Comparison of ENCODE assay signal across 9 mouse cellular contexts in the genomic region with DNA sequence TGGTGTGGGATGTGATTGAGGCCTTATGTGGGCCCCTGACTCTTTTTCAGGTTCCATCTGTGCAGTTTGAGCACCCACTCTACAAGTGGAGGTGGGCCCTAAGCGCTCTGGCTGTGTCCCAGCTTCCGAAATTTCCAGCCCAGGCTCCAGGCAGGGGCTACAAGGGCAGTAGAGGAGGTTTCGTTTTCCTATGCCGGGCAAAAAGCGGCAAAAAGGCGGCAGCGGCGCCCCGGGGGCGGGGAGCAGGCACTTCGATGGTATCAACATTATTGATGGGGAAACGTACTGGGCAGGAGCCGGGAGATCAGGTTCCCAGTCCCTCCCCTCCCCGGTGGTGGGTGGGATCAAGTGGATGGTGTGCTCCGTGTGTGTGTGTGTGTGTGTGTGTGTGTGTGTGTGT. TPM values are rescaled to one million over a fixed set of nuclear protein-coding genes. Genes with fewer than 3 reads are reported as not detected.
DNase-seq lines count a peak whose midpoint lies in the region; ATAC-seq lines count a peak whose summit lies in the region.
"Had no signal": no experiment of that assay in that cellular context is flagged by ENCODE, and none has a peak within 500 bp of the region (broad histone marks: within the 10 kb centered on the region; RNA-seq: fewer than 3 reads in every experiment).

No protein-coding gene starts in this region.

- 0 out of 2 replicates have a peak overlapping the region, but pooled peaks have one; percentile 44 for H3K27ac ChIP-seq in hindbrain, embryonic 16.5 days (ENCODE audit: low read depth, low read length)
- H3K27ac ChIP-seq in liver, embryonic 11.5 days (ENCODE audit: low read depth, low read length): no peak overlapping the region

- H3K4me3 ChIP-seq in hindbrain, embryonic 16.5 days (ENCODE audit: low read length): peak overlapping the region; percentile 16; the same call in 1 of the 2 replicates
- peak overlapping the region; percentile 27 for H3K4me3 ChIP-seq in liver, embryonic 11.5 days (ENCODE audit: low read depth, low read length)

- H3K4me2 ChIP-seq in hindbrain, embryonic 16.5 days (ENCODE audit: low read length): peak overlapping the region; percentile 89
- peak overlapping the region; percentile 69 for H3K4me2 ChIP-seq in liver, embryonic 11.5 days

- H3K27me3 ChIP-seq in hindbrain, embryonic 16.5 days (replicated peaks; ENCODE audit: control insufficient read depth, insufficient read depth, low read length): peaks cover 21% of the 10 kb centered on the region
- H3K27me3 ChIP-seq in liver, embryonic 11.5 days (replicated peaks; ENCODE audit: control insufficient read depth, insufficient read depth, low read length): peaks cover 92% of the 10 kb centered on the region

- no peak for ATAC-seq in hindbrain, embryonic 16.5 days
- ATAC-seq in liver, embryonic 11.5 days (replicated peaks; ENCODE audit: low FRiP score): no peak

- H3K4me1 ChIP-seq in hindbrain, embryonic 16.5 days (ENCODE audit: control insufficient read depth, insufficient read depth, low read depth, low read length): peaks cover 31% of the 10 kb centered on the region
- no peaks in the 10 kb centered on the region; the same call in none of the 2 replicates for H3K4me1 ChIP-seq in liver, embryonic 11.5 days (replicated peaks; ENCODE audit: control insufficient read depth, insufficient read depth, low read length)

- peak; percentile 94 for DNase-seq in heart, adult 11 months
- DNase-seq in heart, adult 18-20 months: no peak
- DNase-seq in embryo, embryonic 10 days (ENCODE audit: low spot score): peak; percentile 81
- DNase-seq in liver, embryonic 11.5 days (ENCODE audit: low spot score): no peak
- no peak for DNase-seq in spleen, adult 12 weeks (ENCODE audit: low spot score)
- no peak for DNase-seq in cerebellum, postnatal 25 days
- DNase-seq in adrenal gland, postnatal 25 days: no peak

- H3K9ac ChIP-seq in hindbrain, embryonic 16.5 days (ENCODE audit: low read depth, low read length): no peak overlapping the region
- H3K9ac ChIP-seq in liver, embryonic 11.5 days (ENCODE audit: low read depth, low read length): no peak overlapping the region

- H3K36me3 ChIP-seq in hindbrain, embryonic 16.5 days (ENCODE audit: control insufficient read depth, insufficient read depth, low read length): no peaks in the 10 kb centered on the region
- no peaks in the 10 kb centered on the region for H3K36me3 ChIP-seq in liver, embryonic 11.5 days (ENCODE audit: control insufficient read depth, insufficient read depth, low read length)

- whole genome bisulfite sequencing in hindbrain, embryonic 16.5 days: 4% methylated on average over 14 of the region's 15 CpGs
- 2% methylated on average over 13 of the region's 15 CpGs for WGBS in liver, embryonic 11.5 days

- H3K9me3 ChIP-seq in hindbrain, embryonic 16.5 days (ENCODE audit: control insufficient read depth, low read length): no peaks in the 10 kb centered on the region
- H3K9me3 ChIP-seq in liver, embryonic 11.5 days (ENCODE audit: control insufficient read depth, low read length): no peaks in the 10 kb centered on the region

RNA-seq across cellular contexts. Expression of gene Sall1, which starts 2.3 kb away (rescaled TPM):
- 1 to 10 TPM in 1 of 2 experiments, under 1 TPM in 1; 0.87 to 1.3 TPM for total RNA-seq in heart, adult 18-20 months (2021)
- 5.3 and 7.2 TPM in 2 replicates for polyA plus RNA-seq in hindbrain, embryonic 16.5 days (2015; fragmentation: Nextera tagmentation; extraction: Ambion mirVana)
- 2.4 and 2.6 TPM in 2 replicates for polyA plus RNA-seq in liver, embryonic 11.5 days (2014; fragmentation: Nextera tagmentation; extraction: Ambion mirVana)
- total RNA-seq in adrenal gland, postnatal 25 days (2021): not detected in 2 replicates
- polyA plus RNA-seq: C2C12 had no signal

Comparison
In these comparisons a context has a peak if more than half of its experiments do, and no peak if none do; other contexts are left out.
1. DNase-seq: peak in heart, adult 11 months (single experiment) and embryo, embryonic 10 days (single experiment); none in heart, adult 18-20 months (0 of 2), liver, embryonic 11.5 days (single experiment), spleen, adult 12 weeks (single experiment), cerebellum, postnatal 25 days (0 of 2) and adrenal gland, postnatal 25 days (single experiment).